Mouse (Mus musculus) MEL (cell line): Measurements from ENCODE around the gene Osbpl10. TPM values are rescaled to one million over a fixed set of nuclear protein-coding genes. Genes with fewer than 3 reads are reported as not detected.

Experiments used
- DNase-seq: peaks from one replicate; pipeline ENCODE4 v3.0.0; 2011; ENCODE audit warnings: low read depth, low spot score
- H3K27ac ChIP-seq: 2 replicates; pipeline ENCODE4 v1.5.1; 2012; ENCODE audit warnings: low read depth, mild to moderate bottlenecking, control low read depth, low read length, moderate library complexity; ENCODE audit not compliant: control insufficient read depth
- H3K27me3 ChIP-seq, 2 experiments: fragments of 150-350 bp in 1 of 2; sonication (generic) in 1 of 2; 2 replicates each; pipeline ENCODE4 v1.6.1; 2012; ENCODE audit warnings: low read length in 2 of 2, mild to moderate bottlenecking in 2 of 2, improper control_type of control experiment in 1 of 2, moderate library complexity in 1 of 2; ENCODE audit not compliant: insufficient read depth in 2 of 2, control insufficient read depth in 1 of 2
- H3K36me3 ChIP-seq, 2 experiments: 2 replicates each; pipeline ENCODE4 v1.6.1; 2012 to 2014; ENCODE audit warnings: low read length in 2 of 2, improper control_type of control experiment in 1 of 2, inconsistent platforms in 1 of 2, mild to moderate bottlenecking in 1 of 2; ENCODE audit not compliant: insufficient read depth in 2 of 2, control insufficient read depth in 1 of 2
- H3K4me1 ChIP-seq, 2 experiments: fragments of 150-350 bp in 1 of 2; sonication (generic) in 1 of 2; 2 replicates each; pipeline ENCODE4 v1.6.1; 2012; ENCODE audit warnings: low read length in 2 of 2, improper control_type of control experiment in 1 of 2, mild to moderate bottlenecking in 1 of 2; ENCODE audit not compliant: insufficient read depth in 2 of 2, control insufficient read depth in 1 of 2
- H3K4me3 ChIP-seq, 2 experiments: fragments of 150-350 bp in 1 of 2; sonication (generic) in 1 of 2; 2 replicates each; pipeline ENCODE4 v1.5.1; 2012; ENCODE audit warnings: low read depth in 2 of 2, low read length in 2 of 2, mild to moderate bottlenecking in 2 of 2, moderate library complexity in 2 of 2, control low read depth in 1 of 2, improper control_type of control experiment in 1 of 2; ENCODE audit not compliant: control insufficient read depth in 1 of 2, insufficient read depth in 1 of 2
- H3K79me2 ChIP-seq: 2 replicates; pipeline ENCODE4 v1.6.1; 2012; ENCODE audit warnings: mild to moderate bottlenecking, low read length, moderate library complexity; ENCODE audit not compliant: control insufficient read depth, poor library complexity, insufficient read depth
- H3K9ac ChIP-seq: 2 replicates; pipeline ENCODE4 v1.6.1; 2012; ENCODE audit warnings: low read depth, mild to moderate bottlenecking, control low read depth, low read length, moderate library complexity; ENCODE audit not compliant: control insufficient read depth, poor library complexity, severe bottlenecking
- H3K9me3 ChIP-seq: fragments of 150-350 bp; sonication (generic); replicated peaks from 2 replicates; pipeline ENCODE4 v1.6.1; 2012; ENCODE audit warnings: mild to moderate bottlenecking, low read length, improper control_type of control experiment, moderate library complexity; ENCODE audit not compliant: insufficient read depth
- CHD2 ChIP-seq: IDR thresholded peaks from 2 replicates; pipeline ENCODE4 v1.6.1; 2011; ENCODE audit warnings: low read length, improper control_type of control experiment
- ELF1 ChIP-seq: IDR thresholded peaks from 2 replicates; pipeline ENCODE4 v1.6.1; 2014; ENCODE audit warnings: low read depth, mild to moderate bottlenecking, inconsistent platforms, low read length, improper control_type of control experiment, moderate library complexity
- GABPA ChIP-seq: IDR thresholded peaks from 2 replicates; pipeline ENCODE4 v1.6.1; 2012; ENCODE audit warnings: low read depth, mild to moderate bottlenecking, inconsistent platforms, low read length, improper control_type of control experiment, moderate library complexity
- GATA1 ChIP-seq: IDR thresholded peaks from 2 replicates; pipeline ENCODE4 v1.6.1; 2011; ENCODE audit warnings: low read depth, low read length, improper control_type of control experiment
- KAT2A ChIP-seq: conservative IDR thresholded peaks from 2 replicates; pipeline ENCODE4 v1.6.1; 2012; ENCODE audit warnings: low read depth, low read length, improper control_type of control experiment, inconsistent platforms
- MAX ChIP-seq: IDR thresholded peaks from 2 replicates; pipeline ENCODE4 v1.6.1; 2011; ENCODE audit warnings: low read length, improper control_type of control experiment
- MAZ ChIP-seq: IDR thresholded peaks from 2 replicates; pipeline ENCODE4 v1.6.1; 2012; ENCODE audit warnings: low read depth, mild to moderate bottlenecking, inconsistent platforms, low read length, improper control_type of control experiment
- MEF2A ChIP-seq: IDR thresholded peaks from 2 replicates; pipeline ENCODE4 v1.6.1; 2014; ENCODE audit warnings: low read depth, mild to moderate bottlenecking, inconsistent platforms, low read length, improper control_type of control experiment; ENCODE audit not compliant: poor library complexity, insufficient replicate concordance, severe bottlenecking; ENCODE audit errors: extremely low read depth
- MXI1 ChIP-seq: IDR thresholded peaks from 2 replicates; pipeline ENCODE4 v1.6.1; 2011; ENCODE audit warnings: mild to moderate bottlenecking, low read depth, low read length, improper control_type of control experiment
- MYB ChIP-seq: IDR thresholded peaks from 2 replicates; pipeline ENCODE4 v1.6.1; 2011; ENCODE audit warnings: mild to moderate bottlenecking, low read depth, low read length, improper control_type of control experiment
- NRF1 ChIP-seq: IDR thresholded peaks from 2 replicates; pipeline ENCODE4 v1.6.1; 2014; ENCODE audit warnings: low read depth, mild to moderate bottlenecking, inconsistent platforms, low read length, improper control_type of control experiment, moderate library complexity; ENCODE audit not compliant: poor library complexity, insufficient read depth, severe bottlenecking
- POLR2A ChIP-seq, 2 experiments: IDR thresholded peaks; 2 replicates each; pipeline ENCODE4 v1.6.1; 2011 to 2012; ENCODE audit warnings: low read length in 2 of 2, mild to moderate bottlenecking in 2 of 2, control low read depth in 1 of 2, improper control_type of control experiment in 1 of 2, low read depth in 1 of 2, moderate library complexity in 1 of 2; ENCODE audit not compliant: control insufficient read depth in 1 of 2, insufficient read depth in 1 of 2, poor library complexity in 1 of 2
- POLR2AphosphoS2 ChIP-seq: IDR thresholded peaks from 2 replicates; pipeline ENCODE4 v1.6.1; 2011; ENCODE audit warnings: low read length, improper control_type of control experiment
- POLR2AphosphoS5 ChIP-seq: IDR thresholded peaks from 2 replicates; pipeline ENCODE4 v1.6.1; 2012; ENCODE audit warnings: low read depth, borderline replicate concordance, mild to moderate bottlenecking, inconsistent platforms, low read length, moderate library complexity, mixed read lengths
- SIN3A ChIP-seq: IDR thresholded peaks from 2 replicates; pipeline ENCODE4 v1.6.1; 2012; ENCODE audit warnings: low read length, improper control_type of control experiment, inconsistent platforms
- USF1 ChIP-seq: IDR thresholded peaks from 2 replicates; pipeline ENCODE4 v1.6.1; 2014; ENCODE audit warnings: low read depth, mild to moderate bottlenecking, inconsistent platforms, low read length, improper control_type of control experiment, moderate library complexity
- USF2 ChIP-seq, 2 experiments: IDR thresholded peaks; 2 replicates each; pipeline ENCODE4 v1.6.1; 2011 to 2012; ENCODE audit warnings: improper control_type of control experiment in 2 of 2, low read length in 2 of 2, borderline replicate concordance in 1 of 2, inconsistent platforms in 1 of 2, low read depth in 1 of 2, mild to moderate bottlenecking in 1 of 2; ENCODE audit not compliant: insufficient read depth in 1 of 2
- ZC3H11A ChIP-seq: IDR thresholded peaks from 2 replicates; pipeline ENCODE4 v1.6.1; 2012; ENCODE audit warnings: low read depth, mild to moderate bottlenecking, inconsistent platforms, low read length, improper control_type of control experiment
- ZKSCAN1 ChIP-seq: IDR thresholded peaks from 2 replicates; pipeline ENCODE4 v1.6.1; 2012; ENCODE audit warnings: low read depth, mild to moderate bottlenecking, inconsistent platforms, low read length, improper control_type of control experiment, moderate library complexity
- polyA plus RNA-seq, 2 experiments: library from polyadenylated mRNA; stranded (reverse) in 1 of 2; unstranded in 1 of 2; fragments of >175 nt in 1 of 2; fragments of >200 nt in 1 of 2; gene quantifications; 2 replicates each; pipeline versions ENCODE4 v1.2.1 to v1.2.4; 2012; ENCODE audit warnings: low replicate concordance in 2 of 2, low read depth in 1 of 2; ENCODE audit not compliant: insufficient read length in 2 of 2, insufficient read depth in 1 of 2, missing spikeins in 1 of 2
- total RNA-seq: library from RNA; depleted of rRNA; stranded (reverse); fragments of 300-350 nt; gene quantifications from 2 replicates; pipeline ENCODE4 v1.2.3, GENCODE M21; 2012

Osbpl10 gene
- total and polyA plus RNA-seq, 3 experiments, result not detected

- H3K36me3 ChIP-seq, result no peaks in the 10 kb centered on the region
- H3K4me3 ChIP-seq, result no peak overlapping the region
- no peak for DNase-seq
- H3K27ac ChIP-seq, result no peak overlapping the region
- TF ChIP-seq POLR2AphosphoS2 (no peak), USF2 (IDR thresholded peaks at IDR 0.05; ENCODE audit: borderline replicate concordance in 1 of 2, insufficient read depth in 1 of 2, low read depth in 1 of 2, low read length in 2 of 2) (no peak), ZC3H11A (no peak), ZKSCAN1 (no peak), GABPA (no peak), POLR2AphosphoS5 (no peak), KAT2A (no peak), MEF2A (no peak), SIN3A (no peak), USF1 (no peak), ELF1 (no peak), MYB (no peak), MAZ (no peak)
- no peaks in the 10 kb centered on the region for H3K4me1 ChIP-seq
- no peaks in the 10 kb centered on the region for H3K27me3 ChIP-seq
- no peaks in the 10 kb centered on the region for H3K9me3 ChIP-seq
- H3K79me2 ChIP-seq, result no peaks in the 10 kb centered on the region
- H3K9ac ChIP-seq, result no peak overlapping the region
Observed at GRCm38 (mm10) chr9:115023708-115024383, 45.5 kb downstream of the Osbpl10 start.

- Histone ChIP-seq H3K9ac (no peak overlapping the region), H3K27me3 (no peaks in the 10 kb centered on the region), H3K36me3 (no peaks in the 10 kb centered on the region), H3K4me1 (no peaks in the 10 kb centered on the region), H3K79me2 (no peaks in the 10 kb centered on the region), H3K4me3 (no peak overlapping the region), H3K27ac (no peak overlapping the region), H3K9me3 (no peaks in the 10 kb centered on the region)
- TF ChIP-seq POLR2AphosphoS2, result no peak
- no peak for TF ChIP-seq MAX
- TF ChIP-seq CHD2, result no peak
- TF ChIP-seq GATA1, result no peak
- TF ChIP-seq USF2 (IDR thresholded peaks at IDR 0.05; ENCODE audit: borderline replicate concordance in 1 of 2, insufficient read depth in 1 of 2, low read depth in 1 of 2, low read length in 2 of 2), result no peak
- no peak for TF ChIP-seq ELF1
- no peak for TF ChIP-seq SIN3A
- no peak for TF ChIP-seq GABPA
- TF ChIP-seq POLR2A (IDR thresholded peaks at IDR 0.05; ENCODE audit: control insufficient read depth in 1 of 2, insufficient read depth in 1 of 2, low read depth in 1 of 2, low read length in 2 of 2, poor library complexity in 1 of 2), result no peak
- TF ChIP-seq MXI1, result no peak
- no peak for TF ChIP-seq NRF1
- no peak for DNase-seq
Observed at GRCm38 (mm10) chr9:115029307-115029706, 50.9 kb downstream of the Osbpl10 start.
